Mouse (Mus musculus) lung, postnatal 0 days (tissue): Measurements from ENCODE around the gene Sox5. TPM values are rescaled to one million over a fixed set of nuclear protein-coding genes. Genes with fewer than 3 reads are reported as not detected.
A peak's percentile ranks its signal among the peaks of the same experiment; 100 is the strongest.

Source experiments
- ATAC-seq: fragments of 200-750 bp; cut with Nextera tagmentation; 2 replicates; pipeline ENCODE4 v1.8.0; 2017; ENCODE audit warnings: moderate library complexity
- DNase-seq: peaks from one replicate; pipeline ENCODE4 v3.0.0-alpha.2; 2016; ENCODE audit warnings: low spot score
- H3K27ac ChIP-seq: fragments of 300-500 bp; sonication (generic); 2 replicates; pipeline ENCODE4 v1.5.1; 2014; ENCODE audit warnings: antibody characterized with exemption, mild to moderate bottlenecking, low read length, mixed read lengths
- H3K27me3 ChIP-seq: fragments of 300-500 bp; sonication (generic); replicated peaks from 2 replicates; pipeline ENCODE4 v1.6.1; 2014; ENCODE audit warnings: low read length, mixed read lengths; ENCODE audit not compliant: insufficient read depth
- H3K36me3 ChIP-seq: fragments of 300-500 bp; sonication (generic); 2 replicates; pipeline ENCODE4 v1.6.1; 2014; ENCODE audit warnings: low read length, mixed read lengths; ENCODE audit not compliant: insufficient read depth
- H3K4me1 ChIP-seq: fragments of 300-500 bp; sonication (generic); 2 replicates; pipeline ENCODE4 v1.6.1; 2014; ENCODE audit warnings: antibody characterized with exemption, low read depth, low read length, mixed read lengths; ENCODE audit not compliant: insufficient read depth
- H3K4me2 ChIP-seq: fragments of 300-500 bp; sonication (generic); replicated peaks from 2 replicates; pipeline ENCODE4 v1.6.1; 2014; ENCODE audit warnings: low read depth, mild to moderate bottlenecking, low read length, moderate library complexity, mixed read lengths
- H3K4me3 ChIP-seq: fragments of 300-500 bp; sonication (generic); 2 replicates; pipeline ENCODE4 v1.5.1; 2014; ENCODE audit warnings: low read depth, low read length
- H3K9ac ChIP-seq: fragments of 300-500 bp; sonication (generic); replicated peaks from 2 replicates; pipeline ENCODE4 v1.6.1; 2014; ENCODE audit warnings: low read depth, mild to moderate bottlenecking
- H3K9me3 ChIP-seq: fragments of 300-500 bp; sonication (generic); 2 replicates; pipeline ENCODE4 v1.6.1; 2016; ENCODE audit warnings: low read length, mixed read lengths
- CTCF ChIP-seq: IDR thresholded peaks from 2 replicates; pipeline ENCODE4 v1.5.1; 2016; ENCODE audit warnings: antibody characterized with exemption, mild to moderate bottlenecking
- EP300 ChIP-seq: IDR thresholded peaks from 2 replicates; pipeline ENCODE4 v1.6.1; 2016; ENCODE audit warnings: antibody characterized with exemption, mild to moderate bottlenecking, control low read depth
- WGBS: fragments of 180-500 bp; shearing (Covaris S2); extraction: QIAGEN DNeasy Blood & Tissue Kit; methylation state at CpG from one replicate; pipeline ENCODE4 v1.1.7; 2014; 5-methylcytosine and 5-hydroxymethylcytosine counted together
- polyA plus RNA-seq: library from polyadenylated mRNA; unstranded; fragments of >200 nt; fragmentation: Nextera tagmentation; extraction: Ambion mirVana; gene quantifications from 2 replicates; pipeline ENCODE4 v1.2.1, GENCODE M21; 2015

Gene Sox5
- polyA plus RNA-seq, 1 experiment from 2014 or later, result 9.8 TPM

DNA sequence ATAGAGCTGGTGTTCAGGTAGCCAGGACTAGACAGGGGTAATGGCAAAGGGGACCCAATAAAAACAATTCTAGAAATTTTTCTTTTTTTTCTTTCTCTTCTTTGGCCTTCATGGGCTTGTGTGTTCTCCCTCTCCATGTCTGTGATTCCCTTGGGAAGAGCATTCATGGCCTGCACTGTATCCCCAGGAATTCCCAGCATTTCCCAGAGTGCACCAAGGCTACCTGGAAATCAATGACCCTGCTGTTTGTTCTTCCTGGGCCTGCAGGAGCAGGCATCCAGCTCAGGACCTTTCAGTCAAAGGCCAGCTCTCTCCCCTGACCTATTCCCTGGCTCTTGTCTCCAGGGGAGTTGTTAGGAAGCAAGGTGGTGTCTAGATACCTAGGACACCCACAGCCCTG is 1.5 kb upstream of the Sox5 start:
- H3K4me2 ChIP-seq, result no peak overlapping the region
- ATAC-seq, result no peak
- no peak for TF ChIP-seq EP300
- TF ChIP-seq CTCF, result no peak

DNA sequence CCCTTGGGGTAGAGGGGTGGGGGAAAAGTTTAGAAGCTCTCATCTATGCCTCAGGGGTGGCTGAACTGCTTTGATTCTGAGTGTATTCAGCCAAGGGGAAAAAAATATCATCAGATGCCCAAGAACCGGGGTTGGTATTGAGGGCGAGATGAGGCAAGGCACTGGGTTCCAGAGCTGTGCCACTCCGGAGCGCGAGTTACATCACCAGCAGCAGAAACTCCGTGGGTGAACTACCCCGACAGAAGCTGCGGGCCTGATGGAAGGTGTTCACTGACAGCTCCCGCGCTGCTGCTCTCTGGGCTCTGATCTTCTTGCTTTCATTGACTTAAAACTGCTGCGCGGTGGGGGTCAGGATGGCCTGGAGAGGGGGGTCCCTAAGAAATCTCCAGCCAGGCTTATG is 1.1 kb upstream of the Sox5 start:
- DNase-seq (peak; percentile 10), ATAC-seq (no peak)
- WGBS, result 17% methylated on average over 12 of the region's 12 CpGs

More for the DNA sequence above, 1.5 kb upstream of the Sox5 start:
- Histone ChIP-seq H3K27ac (no peak overlapping the region), H3K9ac (no peak overlapping the region), H3K36me3 (no peaks in the 10 kb centered on the region), H3K4me1 (peaks cover 6% of the 10 kb centered on the region), H3K9me3 (no peaks in the 10 kb centered on the region), H3K4me3 (no peak overlapping the region), H3K27me3 (peaks cover 5% of the 10 kb centered on the region; the same call in 1 of the 2 replicates)
- DNase-seq, result no peak

DNA sequence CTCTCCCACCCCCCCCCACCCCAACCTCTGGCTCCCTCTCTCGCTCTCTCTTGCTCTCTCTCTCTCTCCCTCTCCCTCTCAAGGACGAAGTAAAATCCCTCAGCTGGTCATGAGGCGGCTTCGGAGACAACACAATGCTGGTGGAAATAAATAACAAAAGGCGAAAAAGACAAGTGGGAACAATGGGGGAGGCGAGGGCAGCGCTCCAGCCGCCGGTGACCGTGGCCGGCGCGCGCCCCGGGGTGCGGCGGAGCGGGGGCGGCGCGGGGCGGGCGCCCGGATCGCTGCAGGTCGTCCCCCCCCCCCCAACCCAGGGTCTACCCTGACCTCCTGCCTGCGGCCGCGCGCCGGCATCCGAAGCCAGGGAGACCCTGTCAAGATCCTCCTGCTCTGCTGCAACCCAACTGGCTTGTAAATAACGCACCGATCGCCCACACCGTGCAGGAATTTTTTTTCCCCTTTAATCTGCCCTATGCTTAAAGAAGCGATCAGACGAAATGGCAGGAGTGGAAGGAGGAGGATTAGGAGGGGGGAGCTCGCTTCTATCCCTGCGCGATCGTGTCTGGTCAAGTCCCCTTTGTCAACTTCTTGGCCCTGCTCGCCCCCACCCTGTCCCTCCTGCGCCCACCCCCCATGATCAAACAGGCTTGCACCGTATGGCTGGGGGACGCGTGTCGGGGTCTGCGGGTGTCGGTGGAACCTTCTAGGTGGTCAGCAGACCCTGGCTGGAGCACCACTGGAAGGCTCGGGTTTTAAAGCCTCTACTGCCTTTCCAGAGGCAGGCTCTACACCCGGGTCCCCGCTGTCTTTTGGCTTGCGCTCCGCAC is 467 bp upstream of the Sox5 start:
- H3K27me3 ChIP-seq, result peaks cover 5% of the 10 kb centered on the region; the same call in 1 of the 2 replicates
- peak overlapping the region; percentile 96 for H3K4me2 ChIP-seq
- TF ChIP-seq EP300 (no peak), CTCF (no peak)
- no peaks in the 10 kb centered on the region for H3K36me3 ChIP-seq
- no peaks in the 10 kb centered on the region for H3K9me3 ChIP-seq
- peaks cover 6% of the 10 kb centered on the region for H3K4me1 ChIP-seq
- peak overlapping the region; percentile 87 for H3K4me3 ChIP-seq
- H3K27ac ChIP-seq, result peak overlapping the region; percentile 75; the same call in 1 of the 2 replicates
- peak; percentile 28 for ATAC-seq
- WGBS, result under 1% methylated on average over 45 of the region's 55 CpGs
- DNase-seq, result peak; percentile 45
- H3K9ac ChIP-seq, result peak overlapping the region; percentile 56

More for the DNA sequence above, 1.1 kb upstream of the Sox5 start:
- peak overlapping the region; percentile 87 for H3K4me3 ChIP-seq
- no peaks in the 10 kb centered on the region for H3K36me3 ChIP-seq
- no peak overlapping the region for H3K27ac ChIP-seq
- H3K9ac ChIP-seq, result no peak overlapping the region
- peak overlapping the region; percentile 96 for H3K4me2 ChIP-seq
- no peak for TF ChIP-seq CTCF
- no peak for TF ChIP-seq EP300
- peaks cover 5% of the 10 kb centered on the region; the same call in 1 of the 2 replicates for H3K27me3 ChIP-seq
- peaks cover 6% of the 10 kb centered on the region for H3K4me1 ChIP-seq
- H3K9me3 ChIP-seq, result no peaks in the 10 kb centered on the region

DNA sequence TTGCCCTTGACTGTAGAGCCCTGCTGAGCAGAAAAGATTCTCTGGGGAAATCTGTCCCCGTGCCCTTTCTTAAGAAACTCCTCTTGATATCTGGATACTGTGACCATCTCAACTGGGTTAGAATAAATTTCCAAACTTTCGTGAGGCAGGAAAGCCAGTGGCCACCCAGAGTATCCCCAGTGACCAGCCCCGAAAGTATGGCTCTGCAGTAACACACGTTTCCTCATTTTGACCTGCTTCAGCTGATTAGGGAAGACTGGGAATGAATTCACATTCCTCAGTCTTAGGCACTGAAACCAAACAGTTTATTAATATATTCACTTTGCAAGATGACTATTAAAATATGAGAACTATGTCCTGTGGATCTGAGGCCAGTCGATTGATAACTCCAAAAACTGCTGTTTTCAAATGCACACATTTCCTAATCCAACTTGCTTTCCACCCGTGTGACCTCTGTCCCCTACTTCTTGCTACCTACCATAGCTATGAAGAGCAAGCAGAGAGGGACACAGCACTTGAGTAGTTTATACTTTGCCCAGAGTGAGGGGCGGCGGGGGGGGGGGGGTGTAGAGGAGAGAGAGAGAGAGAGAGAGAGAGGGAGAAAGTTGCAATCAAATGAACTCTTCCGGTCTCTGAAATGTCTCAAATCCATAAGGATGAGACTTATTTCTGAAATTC is 1.0 kb downstream of the Sox5 start:
- H3K4me2 ChIP-seq, result peak overlapping the region; percentile 96
- no peak for ATAC-seq
- peak overlapping the region; percentile 56 for H3K9ac ChIP-seq
- peak; percentile 39 for DNase-seq
- H3K9me3 ChIP-seq, result no peaks in the 10 kb centered on the region
- peak overlapping the region; percentile 87 for H3K4me3 ChIP-seq
- peaks cover 5% of the 10 kb centered on the region; the same call in 1 of the 2 replicates for H3K27me3 ChIP-seq
- H3K36me3 ChIP-seq, result no peaks in the 10 kb centered on the region
- peaks cover 6% of the 10 kb centered on the region for H3K4me1 ChIP-seq
- peak overlapping the region; percentile 75 for H3K27ac ChIP-seq
- WGBS, result 17% methylated on average over 7 of the region's 9 CpGs
- TF ChIP-seq CTCF, result no peak
- TF ChIP-seq EP300, result no peak

DNA sequence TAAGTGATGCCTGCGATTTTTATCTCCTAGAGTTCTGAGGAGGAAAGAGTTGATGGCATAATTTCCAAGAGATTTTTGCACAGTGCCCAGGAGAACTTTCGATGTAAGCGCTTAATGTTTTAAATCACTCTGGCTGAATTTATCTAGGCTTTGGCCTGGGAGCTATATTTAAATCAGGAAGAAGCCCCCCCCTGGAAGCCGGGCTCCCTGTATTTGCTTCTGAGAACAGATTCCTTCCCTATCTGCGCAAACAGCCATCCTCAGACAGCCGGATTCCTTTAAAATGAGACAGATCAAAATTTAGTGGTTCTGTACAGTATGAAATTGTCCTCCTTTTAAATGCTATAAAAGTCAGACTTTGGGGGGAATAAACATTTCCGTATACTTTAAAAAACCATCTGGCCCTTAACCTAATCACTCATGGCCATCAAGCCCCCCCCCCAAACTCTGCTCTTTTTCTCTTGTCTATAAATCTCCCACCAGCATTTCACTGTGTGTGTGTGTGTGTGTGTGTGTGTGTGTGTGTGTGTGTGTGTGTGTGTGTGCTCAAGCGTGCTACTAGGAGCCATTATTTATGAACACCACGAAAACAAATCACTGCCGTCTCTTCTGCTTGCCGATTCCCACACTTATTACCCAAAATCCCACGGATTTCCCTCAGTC is 1.7 kb downstream of the Sox5 start:
- no peaks in the 10 kb centered on the region for H3K9me3 ChIP-seq
- no peak overlapping the region for H3K9ac ChIP-seq
- ATAC-seq (no peak), DNase-seq (peak; percentile 28)
- TF ChIP-seq EP300, result no peak
- WGBS, result 39% methylated on average over 12 of the region's 12 CpGs
- 0 out of 2 replicates have a peak overlapping the region, but pooled peaks have one; percentile 8 for H3K4me3 ChIP-seq
- H3K36me3 ChIP-seq, result no peaks in the 10 kb centered on the region
- peaks cover 6% of the 10 kb centered on the region for H3K4me1 ChIP-seq
- peak overlapping the region; percentile 96; the same call in 1 of the 2 replicates for H3K4me2 ChIP-seq
- peaks cover 5% of the 10 kb centered on the region; the same call in 1 of the 2 replicates for H3K27me3 ChIP-seq
- H3K27ac ChIP-seq, result peak overlapping the region; percentile 75
